Mouse (Mus musculus): ENCODE data around the gene Shbg.
"Not testable (repeated sequence)": the region's sequence is repeated elsewhere in the genome, so short reads cannot be mapped to it uniquely, and the experiment has no call there.

The Shbg gene

DNA sequence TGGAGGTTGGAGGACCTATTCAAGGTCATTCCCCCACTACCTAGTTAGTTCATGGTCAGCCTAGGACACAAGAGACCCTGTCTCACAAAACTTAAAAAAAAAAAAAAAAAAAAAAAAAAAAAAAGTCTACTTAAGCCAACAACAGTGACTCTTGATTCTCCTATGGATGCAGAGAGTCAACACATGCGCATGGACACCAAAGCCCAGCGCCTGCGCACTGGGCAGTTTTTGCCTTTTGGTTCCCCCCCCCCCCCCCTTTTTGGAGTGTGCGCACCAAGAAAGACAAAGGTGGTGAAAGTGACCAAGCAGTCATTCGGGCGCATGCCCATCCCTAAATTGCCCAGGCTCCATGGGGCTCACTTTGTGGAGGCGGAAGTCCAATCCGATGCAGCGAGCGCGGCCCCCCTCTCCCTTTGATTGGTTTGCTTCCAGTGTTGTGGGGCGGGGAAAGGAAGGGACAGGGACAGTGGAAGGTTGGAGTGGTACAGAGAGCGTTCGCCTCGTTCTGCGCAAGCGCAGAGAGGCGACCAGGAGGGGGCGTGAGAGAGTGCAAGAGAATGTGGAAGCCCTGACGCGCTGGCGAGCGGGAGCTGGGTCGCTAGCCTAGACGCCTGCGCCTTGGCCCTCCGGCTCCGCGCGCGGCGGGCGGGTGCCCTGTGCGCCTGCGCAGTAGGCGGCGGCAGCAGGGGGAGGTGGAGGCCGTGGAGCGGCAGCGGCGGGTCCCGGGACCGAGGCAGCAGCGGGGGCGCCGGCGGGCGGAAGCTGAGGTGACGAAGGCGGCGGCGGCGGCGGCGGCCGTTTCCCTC is 14.8 kb upstream of the Shbg start, which contains the start of gene Fxr2:
Fxr2 (plus strand) TSS at position 707 of the 806 bp plus-strand sequence.
- DNase-seq (ENCODE audit: low spot score): peak; percentile 100

DNA sequence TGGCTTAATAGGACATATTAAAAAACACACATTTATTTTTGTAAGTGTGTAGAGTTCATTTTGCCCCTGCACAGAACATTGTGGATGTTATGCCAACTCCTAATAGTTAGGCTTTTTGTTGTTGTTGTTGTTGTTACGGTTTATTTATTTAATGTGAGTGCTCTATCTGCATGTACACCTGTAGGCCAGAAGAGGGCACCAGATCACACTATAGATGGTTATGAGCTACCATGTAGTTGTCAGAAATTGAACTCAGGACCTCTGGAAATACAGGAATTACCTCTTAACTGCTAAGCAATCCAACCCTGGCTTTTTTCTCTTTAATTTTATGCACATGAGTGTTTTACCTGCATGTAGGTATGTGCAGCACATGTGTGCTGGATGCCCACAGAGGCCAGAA is 12.1 kb upstream of the Shbg start:
- DNase-seq (ENCODE audit: low spot score): peak; percentile 12

DNA sequence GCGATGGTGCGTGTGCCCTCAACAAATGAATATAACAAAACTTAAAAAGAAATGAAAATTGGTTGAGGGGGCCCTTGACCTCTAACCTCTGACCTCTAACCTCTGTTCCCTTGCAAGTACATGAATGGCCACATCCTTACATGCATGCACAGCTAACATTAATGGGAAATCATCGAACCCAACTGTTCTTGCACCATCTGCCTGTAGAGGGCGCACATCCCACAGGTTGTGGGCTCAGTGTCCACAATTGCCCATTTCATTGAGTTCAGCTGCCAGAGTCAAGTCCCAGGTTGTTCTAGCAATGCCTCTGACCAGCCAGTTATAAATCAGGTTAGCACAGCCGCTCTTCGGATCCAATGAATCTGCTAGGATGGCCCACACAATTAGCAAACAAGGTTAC is 10.6 kb upstream of the Shbg start:
- peak; percentile 72 for DNase-seq (ENCODE audit: low spot score)

DNA sequence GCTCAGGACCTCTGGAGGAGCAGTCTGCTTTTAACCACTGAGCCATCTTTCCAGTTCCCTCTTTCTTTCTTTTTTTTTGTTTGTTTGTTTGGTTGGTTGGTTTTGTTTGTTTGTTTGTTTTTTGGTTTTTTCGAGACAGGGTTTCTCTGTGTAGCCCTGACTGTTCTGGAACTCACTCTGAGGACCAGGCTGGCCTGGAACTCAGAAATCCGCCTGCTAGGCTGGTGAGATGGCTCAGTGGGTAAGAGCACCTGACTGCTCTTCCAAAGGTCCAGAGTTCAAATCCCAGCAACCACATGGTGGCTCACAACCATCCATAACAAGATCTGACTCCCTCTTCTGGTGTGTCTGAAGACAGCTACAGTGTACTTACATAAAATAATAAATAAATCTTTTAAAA is 6.6 kb upstream of the Shbg start:
- DNase-seq (ENCODE audit: low spot score): not testable (repeated sequence)

DNA sequence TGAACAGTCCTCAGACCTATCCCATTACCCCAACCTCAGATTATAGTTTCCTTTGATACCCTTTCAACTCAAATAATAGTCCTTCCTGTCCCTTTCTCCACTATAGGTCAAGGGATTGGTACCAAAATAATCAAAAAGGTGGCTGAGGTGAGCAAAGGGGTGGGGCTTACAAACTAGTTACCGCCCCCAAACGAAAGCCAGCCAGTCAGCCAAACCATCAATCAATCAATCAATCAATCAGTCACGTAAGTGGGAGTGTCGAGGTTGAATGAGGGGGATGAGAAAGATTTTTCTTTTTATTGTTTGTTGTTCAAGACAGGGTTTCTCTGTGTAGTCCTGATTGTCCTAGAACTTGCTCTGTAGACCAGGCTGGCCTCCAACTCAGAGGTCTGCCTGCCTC is 5.3 kb upstream of the Shbg start:
- no peak for DNase-seq (ENCODE audit: low spot score)

DNA sequence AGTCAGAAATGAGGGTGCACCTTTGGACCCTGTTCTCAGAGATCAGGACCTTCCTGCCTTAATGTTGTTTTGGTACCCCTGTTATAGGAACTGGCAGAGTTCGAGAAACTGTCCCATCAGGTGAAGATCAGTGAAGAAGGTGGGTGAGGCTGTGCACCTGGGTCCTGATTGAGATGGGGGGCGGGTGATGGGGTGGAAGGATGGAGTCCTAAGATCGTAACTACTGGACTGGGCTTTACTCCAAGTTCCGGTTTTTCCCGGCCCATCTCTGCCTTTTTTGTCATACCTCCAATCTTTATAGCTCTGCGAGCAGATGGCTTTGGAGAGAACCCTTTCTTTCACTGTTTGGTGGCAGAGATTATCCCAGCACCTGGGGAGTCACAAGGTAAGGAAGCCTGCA is 4.7 kb upstream of the Shbg start:
- no peak for DNase-seq (ENCODE audit: low spot score)

DNA sequence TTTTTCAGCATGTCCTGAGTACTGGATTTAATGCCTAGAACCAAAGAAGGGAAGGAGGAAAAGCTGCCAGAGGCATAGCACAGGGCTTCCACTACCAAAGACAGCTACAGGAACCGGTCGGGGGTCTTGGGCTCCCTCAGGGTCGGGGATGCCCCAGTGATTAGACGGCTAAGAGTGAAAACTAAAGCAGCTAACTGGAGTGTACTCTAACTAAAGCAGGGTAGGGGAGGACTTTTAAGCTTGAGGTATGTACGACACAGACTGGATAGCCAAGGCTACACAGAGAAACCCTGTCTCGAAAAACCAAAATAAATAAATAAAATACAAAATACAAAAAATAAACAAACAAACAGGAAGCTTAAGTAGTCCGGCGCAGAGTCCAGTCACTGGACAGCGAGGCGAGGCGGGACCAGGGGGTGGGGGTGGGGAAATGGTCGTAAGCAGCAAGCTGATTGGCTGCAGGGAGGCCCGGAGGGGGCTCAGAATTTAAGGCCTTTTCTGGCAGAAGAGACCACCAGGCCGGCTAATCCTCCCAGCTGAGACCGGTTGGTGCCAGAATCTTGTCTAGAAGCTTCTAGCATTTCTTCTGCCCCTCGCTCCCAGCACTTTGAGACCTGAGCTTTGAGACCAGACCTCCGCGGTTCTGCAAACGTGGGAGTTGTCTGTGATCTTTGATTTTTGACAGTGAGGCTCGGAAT is 4.0 kb upstream of the Shbg start, which contains the start of gene Sat2:
Sat2 (plus strand) TSS at position 454 of the 698 bp plus-strand sequence.
- no peak for DNase-seq (ENCODE audit: low spot score)

DNA sequence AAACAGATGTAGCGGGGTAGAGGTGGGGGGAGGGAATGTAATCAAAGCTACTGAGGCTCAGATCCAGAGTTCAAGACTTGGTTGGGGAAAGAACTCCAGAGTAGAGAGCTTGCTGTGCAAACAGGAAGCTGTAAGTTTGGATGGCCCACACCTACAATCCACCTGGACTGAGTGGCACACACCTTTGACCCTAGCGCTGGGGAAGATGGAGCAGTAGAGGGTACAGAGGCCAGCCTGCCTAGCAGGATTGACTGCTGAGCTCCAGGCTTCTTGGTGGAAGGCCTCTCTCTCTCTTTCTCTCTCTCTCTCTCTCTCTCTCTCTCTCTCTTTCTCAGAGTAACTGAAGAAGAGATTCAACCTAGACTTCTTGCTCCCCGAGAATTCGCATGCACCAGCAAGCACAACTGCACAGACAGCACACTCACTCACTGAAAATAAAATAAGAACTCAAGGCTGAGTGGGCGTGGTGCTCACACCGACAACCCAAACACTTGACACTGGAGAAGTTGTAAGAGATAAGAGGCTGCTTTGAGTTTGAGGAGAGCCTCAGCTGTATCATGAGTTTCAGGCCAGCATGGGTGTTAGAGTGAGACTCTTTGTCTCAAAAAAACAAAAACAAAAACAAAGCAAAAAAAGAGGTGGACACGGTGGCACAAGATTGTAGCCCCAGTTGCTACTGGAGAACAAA is 2.8 kb upstream of the Shbg start:
- no peak for DNase-seq (ENCODE audit: low spot score)

DNA sequence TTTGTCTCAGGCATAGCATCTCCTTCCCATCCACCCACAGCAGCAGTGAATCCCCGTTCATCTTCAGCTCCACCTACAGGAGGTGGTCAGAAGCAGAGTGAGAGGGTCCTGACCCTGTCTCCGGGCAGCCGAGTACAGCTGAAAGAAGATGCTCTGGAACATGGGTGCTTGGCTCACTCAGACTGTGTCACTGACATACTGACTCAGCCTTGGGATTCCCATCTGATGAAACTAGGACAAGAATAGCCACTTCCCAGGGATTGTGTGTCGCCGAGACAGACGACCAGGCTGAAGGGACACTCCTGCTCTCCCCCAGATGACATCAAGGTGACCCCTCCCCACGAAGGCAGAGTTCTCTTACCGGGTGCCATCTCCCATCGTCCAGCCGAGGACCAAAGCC is 924 bp downstream of the Shbg start:
- DNase-seq (ENCODE audit: low spot score): no peak

DNA sequence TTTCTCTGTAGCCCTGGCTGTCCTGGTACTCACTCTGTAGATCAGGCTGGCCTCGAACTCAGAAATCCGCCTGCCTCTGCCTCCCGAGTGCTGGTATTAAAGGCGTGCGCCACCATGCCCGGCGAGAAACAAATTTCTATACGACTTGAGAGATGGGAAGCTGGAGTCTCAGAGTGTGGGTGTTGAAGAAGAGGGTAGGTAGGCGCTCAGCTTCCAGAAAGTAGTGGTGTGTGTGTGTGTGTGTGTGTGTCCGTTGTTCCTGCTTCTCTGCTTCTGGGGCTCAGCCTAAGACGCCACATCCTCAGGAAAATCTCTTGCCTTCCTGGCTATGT is 3.5 kb downstream of the Shbg start:
- DNase-seq (ENCODE audit: low spot score): not testable (repeated sequence)

DNA sequence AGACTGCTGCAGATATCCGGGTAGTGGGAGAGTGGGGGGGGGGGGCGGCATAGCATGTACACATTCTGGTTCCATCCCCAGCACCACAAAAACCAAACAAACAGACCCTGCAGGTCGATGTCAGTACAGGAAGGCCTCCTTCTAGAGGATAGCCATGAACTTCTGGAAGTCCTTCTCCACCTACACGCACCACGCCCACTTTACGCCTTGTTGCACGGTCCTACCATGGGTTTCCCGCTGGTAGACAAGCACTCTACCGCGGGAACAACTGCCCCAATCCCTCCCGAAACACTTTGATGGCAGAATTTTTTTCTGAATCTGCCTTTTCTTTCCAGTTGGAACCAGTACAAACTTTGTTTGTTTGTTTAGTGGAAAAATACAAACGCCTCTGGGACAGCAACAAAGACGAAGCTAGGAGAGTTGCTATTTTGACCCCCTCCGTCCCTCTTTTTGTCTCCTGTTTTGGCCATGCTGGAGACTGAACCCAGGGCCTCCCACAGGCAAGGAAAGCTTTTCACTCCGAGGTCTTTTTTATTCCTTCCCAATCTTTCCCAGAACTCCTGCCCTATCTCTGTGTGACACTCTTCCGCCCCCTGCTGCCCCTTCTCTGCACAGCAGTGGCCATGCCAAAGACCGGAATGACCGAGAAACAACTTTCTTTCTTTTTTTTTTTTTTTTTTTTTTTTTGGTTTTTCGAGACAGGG is 4.0 kb downstream of the Shbg start:
- peak; percentile 87 for DNase-seq (ENCODE audit: low spot score)

DNA sequence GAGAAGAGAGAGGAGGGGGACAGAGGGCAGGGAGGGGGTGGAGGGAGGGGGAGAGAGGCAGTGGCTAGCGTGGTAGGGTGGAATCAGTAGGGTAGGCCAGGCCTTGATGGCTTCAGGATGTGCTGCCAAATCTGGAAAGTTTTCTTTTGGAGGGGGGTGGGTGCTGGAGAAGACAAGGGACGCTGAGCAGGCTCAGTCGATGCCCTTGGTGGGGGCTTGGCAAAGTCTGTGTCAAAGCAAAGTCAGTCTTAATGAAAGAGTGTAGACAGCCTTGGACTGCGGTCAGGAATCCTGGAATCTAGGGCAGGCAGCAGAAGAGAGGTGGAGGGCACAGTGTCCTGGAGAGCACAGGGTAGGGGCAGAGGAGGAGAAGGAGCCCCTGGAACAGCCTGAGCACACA is 6.8 kb downstream of the Shbg start:
- no peak for DNase-seq (ENCODE audit: low spot score)

DNA sequence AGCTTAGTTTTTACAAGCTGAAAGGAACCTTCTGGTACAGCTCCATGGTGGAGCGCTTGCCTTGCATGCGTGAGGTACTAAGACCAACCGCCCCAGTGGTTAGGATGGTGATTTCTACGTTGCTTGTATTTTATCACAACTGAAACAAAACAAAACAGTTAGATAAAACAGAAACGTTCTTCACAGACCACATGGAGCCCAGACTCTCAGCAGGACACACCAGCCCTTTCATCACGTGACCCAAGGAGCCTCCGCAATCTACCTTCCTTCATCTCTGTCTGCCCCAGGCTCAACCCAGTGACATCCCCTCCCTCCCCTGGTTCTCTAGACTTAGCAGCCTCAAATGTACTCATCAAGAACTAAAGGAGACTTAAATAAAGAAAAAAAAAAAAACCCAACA is 8.3 kb downstream of the Shbg start:
- DNase-seq (ENCODE audit: low spot score): no peak

DNA sequence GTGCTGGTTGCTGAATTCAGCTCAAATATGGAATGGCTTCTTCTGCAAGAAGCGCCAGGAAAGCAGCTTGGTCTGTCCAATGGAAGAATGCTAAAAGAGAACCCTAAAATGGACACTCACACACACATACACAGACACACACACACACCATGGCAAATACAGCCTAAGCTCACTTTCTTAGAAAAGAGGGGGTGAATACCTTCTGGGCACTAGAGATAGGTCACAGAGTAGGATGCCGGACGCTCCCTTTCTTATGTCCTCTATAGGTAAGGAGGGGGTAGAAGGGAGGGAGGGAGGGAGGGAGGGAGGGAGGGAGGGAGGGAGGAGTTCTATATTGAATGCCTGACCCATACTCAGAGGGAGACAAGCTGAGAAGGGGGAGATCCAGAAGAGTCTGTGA is 9.2 kb downstream of the Shbg start:
- DNase-seq (ENCODE audit: low spot score): no peak

DNA sequence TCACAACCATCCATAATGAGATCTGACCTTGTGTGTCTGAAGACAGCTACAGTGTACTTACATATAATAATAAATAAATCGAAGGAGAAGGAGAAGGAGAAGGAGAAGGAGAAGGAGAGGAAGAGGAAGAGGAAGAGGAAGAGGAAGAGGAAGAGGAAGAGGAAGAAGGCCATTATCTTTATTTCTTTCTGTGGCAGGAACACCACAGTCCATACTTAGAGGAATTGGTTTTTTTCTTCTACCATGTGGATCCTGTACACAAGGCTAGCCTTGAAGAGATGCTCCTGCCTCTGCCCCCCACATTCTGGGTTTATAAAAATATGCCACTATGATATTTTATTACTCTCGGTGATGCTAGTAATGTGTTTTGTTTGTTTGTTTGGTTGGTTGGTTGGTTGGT is 10.9 kb downstream of the Shbg start:
- no peak for DNase-seq (ENCODE audit: low spot score)

DNA sequence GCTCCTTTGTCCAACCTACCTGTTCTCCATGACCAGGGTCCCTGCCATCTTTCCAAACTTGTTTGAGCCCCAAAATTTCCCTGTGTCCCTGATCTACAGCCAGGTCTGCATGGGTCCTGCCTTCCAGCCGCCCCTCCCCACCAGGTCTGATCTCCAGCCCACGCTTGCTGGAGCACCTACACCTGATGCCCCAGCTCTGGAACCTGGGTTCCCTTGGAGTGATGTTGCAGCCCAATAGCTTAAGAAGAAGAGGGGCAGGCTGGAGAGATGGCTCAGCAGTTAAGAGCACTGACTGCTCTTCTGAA is 11.3 kb downstream of the Shbg start:
- no peak for DNase-seq (ENCODE audit: low spot score)

DNA sequence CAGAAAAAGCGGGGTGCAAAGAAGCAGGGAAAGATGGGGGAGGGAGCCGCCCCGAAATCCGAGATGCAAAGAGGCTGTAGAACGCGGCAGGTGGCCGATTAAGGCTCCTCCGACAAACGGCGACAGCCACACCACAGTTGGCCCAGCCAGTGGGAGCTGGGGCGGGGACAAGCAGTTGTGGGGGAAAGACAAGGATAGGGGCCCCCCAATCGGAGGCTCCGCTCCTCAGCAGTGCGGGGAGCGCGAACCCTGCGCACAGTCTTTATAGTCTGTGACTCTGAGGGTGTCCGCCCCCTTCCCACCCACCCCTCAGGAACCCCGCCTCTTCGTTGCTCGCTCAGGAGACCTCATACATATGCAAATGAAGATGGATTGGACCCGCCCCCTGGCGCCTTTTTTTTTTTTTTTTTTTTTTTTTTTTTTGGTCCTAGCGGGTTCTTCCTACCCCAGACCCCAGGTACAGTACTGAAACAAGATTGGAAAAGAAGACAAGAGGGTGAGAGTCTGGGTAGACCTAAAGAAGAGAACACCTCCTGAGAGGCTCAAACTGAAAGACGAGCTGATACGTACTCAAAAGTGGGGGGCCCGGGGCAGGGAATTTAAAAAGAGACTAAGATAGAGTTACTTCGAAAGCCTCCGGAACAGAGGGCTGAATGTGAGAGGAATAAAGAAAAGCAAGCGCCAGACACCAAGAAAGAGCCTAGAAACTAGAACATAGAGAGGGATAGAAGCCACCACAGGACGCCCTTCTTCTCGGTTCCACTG is 11.8 kb downstream of the Shbg start, which contains the start of gene Atp1b2:
Atp1b2 (minus strand) TSS at position 217 of the 765 bp plus-strand sequence.
- DNase-seq (ENCODE audit: low spot score): peak; percentile 32

DNA sequence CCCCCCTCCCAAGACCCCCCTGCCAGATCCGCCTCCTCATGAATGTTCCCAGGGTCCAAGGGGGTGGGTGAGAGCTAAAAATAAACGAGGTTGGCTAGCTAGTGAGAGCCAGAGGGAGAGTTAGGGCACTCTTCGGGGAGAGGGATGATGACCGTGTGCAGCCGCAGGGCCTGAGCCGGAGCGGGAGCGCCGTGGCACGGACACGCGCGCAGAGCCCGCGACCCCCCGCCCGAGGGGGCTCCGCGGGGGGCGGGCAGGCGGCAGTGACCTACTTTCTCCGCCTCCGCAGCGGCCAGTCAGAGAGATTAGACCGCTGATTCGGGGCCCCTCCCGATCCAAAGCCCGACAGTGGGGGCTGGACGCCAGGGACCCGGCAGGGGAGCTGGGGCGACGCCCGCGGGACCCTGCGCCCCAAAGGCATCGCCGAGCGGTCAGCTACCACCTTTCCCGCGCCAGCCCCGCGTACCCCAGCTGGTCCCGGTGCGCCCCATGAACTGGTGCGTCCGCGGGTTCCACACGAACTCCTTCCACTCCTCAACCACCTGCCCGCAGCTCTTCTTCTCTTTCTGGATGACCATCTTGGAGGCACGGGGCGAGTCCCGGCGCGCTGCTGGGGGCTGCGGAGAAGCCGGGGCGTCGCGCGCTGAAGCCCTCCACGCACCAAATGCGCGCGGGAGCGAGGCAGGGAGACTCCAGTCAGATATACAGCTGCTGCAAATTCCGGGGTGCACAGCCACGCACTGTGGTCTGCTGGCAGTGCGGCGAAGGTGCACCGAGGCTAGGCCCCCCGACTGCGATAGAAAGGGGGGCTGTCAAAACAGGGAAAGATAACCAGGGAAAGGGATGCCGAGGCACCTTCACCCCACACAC is 12.7 kb downstream of the Shbg start:
- DNase-seq (ENCODE audit: low spot score): no peak

DNA sequence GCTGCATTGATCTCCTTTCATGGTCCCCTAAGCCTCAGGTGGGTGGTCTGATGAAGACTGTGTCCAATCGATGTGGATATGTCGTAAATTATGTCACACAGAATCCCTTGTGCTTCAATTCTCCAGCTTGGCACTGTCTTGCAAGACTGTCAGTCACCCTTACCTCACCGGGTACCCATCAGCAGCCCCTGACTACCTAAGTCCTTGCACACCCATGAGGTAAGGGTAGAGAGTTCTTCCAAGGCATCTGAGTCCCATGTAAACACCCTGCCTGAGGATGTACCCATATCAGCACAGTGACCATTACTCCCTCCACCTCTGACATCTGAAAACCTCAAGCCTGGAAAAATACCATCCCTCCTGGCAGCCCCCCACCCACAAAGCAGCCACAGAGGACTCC is 13.4 kb downstream of the Shbg start:
- DNase-seq (ENCODE audit: low spot score): no peak

DNA sequence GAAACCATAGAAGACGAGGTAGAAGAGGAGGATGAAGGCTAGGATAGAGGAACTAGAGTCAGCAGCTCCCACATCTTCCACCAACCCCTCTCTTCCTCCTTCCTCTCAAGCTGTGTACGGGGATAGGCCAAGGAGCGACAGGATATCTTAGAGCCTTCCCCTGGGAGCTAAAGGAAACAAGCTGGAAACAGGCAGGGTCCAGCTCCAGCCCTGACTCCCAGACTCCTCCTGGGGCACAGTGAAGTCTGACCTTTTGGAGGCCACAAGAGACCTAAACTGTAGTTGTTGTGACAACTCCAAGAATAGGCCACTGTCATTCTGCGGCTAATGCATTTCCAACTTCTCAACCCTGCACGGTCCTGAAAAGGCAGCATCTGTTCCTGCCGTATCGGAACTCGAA is 14.2 kb downstream of the Shbg start:
- DNase-seq (ENCODE audit: low spot score): no peak

DNA sequence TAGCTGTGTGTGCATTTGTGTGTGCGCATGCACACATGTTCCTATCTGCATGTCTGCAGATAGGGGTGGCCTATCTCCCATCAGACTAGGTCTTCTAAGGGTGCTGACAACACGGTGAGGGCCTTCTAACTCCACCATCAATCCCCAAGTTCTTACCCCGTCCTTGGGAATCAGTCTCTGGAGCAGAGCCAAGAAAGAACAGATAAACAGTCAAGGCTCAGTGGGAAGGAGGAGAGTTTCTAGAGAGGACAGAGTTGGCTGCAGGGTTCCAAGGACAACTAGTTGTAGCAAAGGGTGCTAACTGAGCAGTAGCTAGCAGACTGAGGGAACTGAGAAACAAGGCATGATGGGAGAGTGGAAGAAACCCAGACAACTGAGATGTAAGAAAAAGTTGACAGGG is 15.9 kb downstream of the Shbg start:
- no peak for DNase-seq (ENCODE audit: low spot score)

Measured in lung, postnatal 25 days (tissue).